Mouse (Mus musculus): Measurements from ENCODE around the gene Plk5.

- TF ChIP-seq CTCF (IDR thresholded peaks at IDR 0.05; ENCODE audit: low read depth): peak; percentile 87
- no peak for TF ChIP-seq EP300 (IDR thresholded peaks at IDR 0.05; ENCODE audit: low read depth)
Measured at GRCm38 (mm10) chr10:80403044-80403692, 46.9 kb downstream of the Plk5 start.

Measured in liver, embryonic 14.5 days (tissue).